Mouse (Mus musculus) G1E (cell line): ENCODE measurements around the gene Gm44965. TPM values are rescaled to one million over a fixed set of nuclear protein-coding genes. Genes with fewer than 3 reads are reported as not detected.

Experiments used
- ATAC-seq: 2 replicates; pipeline ENCODE4 v1.8.0; 2016; ENCODE audit warnings: mild to moderate bottlenecking; ENCODE audit not compliant: insufficient number of reproducible peaks, poor library complexity, low FRiP score, severe bottlenecking; ENCODE audit errors: extremely low read depth
- DNase-seq: peaks from one replicate; pipeline ENCODE4 v3.0.0; 2012; ENCODE audit warnings: low spot score
- H3K27me3 ChIP-seq: 2 replicates; pipeline ENCODE4 v1.6.1; 2012; ENCODE audit warnings: mild to moderate bottlenecking, low read length, inconsistent platforms; ENCODE audit not compliant: insufficient read depth
- H3K36me3 ChIP-seq: replicated peaks from 2 replicates; pipeline ENCODE3; 2012; ENCODE audit warnings: mild to moderate bottlenecking, inconsistent platforms
- H3K4me1 ChIP-seq: 2 replicates; pipeline ENCODE4 v1.6.1; 2012; ENCODE audit warnings: low read depth, low read length, inconsistent platforms, mixed read lengths; ENCODE audit not compliant: insufficient read depth
- H3K4me3 ChIP-seq: 2 replicates; pipeline ENCODE4 v1.5.1; 2012; ENCODE audit warnings: low read depth, mild to moderate bottlenecking, inconsistent platforms, low read length, moderate library complexity, mixed read lengths
- H3K9me3 ChIP-seq: replicated peaks from 2 replicates; pipeline ENCODE4 v1.6.1; 2012; ENCODE audit warnings: inconsistent platforms
- CTCF ChIP-seq: IDR thresholded peaks from 2 replicates; pipeline ENCODE4 v1.5.1; 2012; ENCODE audit warnings: low read depth, low read length, inconsistent platforms, mixed read lengths
- GATA1 ChIP-seq: IDR thresholded peaks from 2 replicates; pipeline ENCODE4 v1.6.1; 2012; ENCODE audit warnings: borderline replicate concordance, low read length, inconsistent platforms, mixed read lengths
- GATA2 ChIP-seq: IDR thresholded peaks from 2 replicates; pipeline ENCODE4 v1.6.1; 2012; ENCODE audit warnings: low read depth, low read length, inconsistent platforms, borderline replicate concordance
- POLR2AphosphoS5 ChIP-seq: IDR thresholded peaks from 2 replicates; pipeline ENCODE4 v1.6.1; 2012; ENCODE audit warnings: low read depth, low read length, inconsistent platforms; ENCODE audit not compliant: insufficient replicate concordance
- TAL1 ChIP-seq: conservative IDR thresholded peaks from 2 replicates; pipeline ENCODE4 v1.6.1; 2012; ENCODE audit warnings: low read depth, low read length, inconsistent platforms, mixed read lengths
- polyA plus RNA-seq: library from polyadenylated mRNA; stranded (reverse); fragments of >175 nt; gene quantifications from 2 replicates; pipeline ENCODE4 v1.2.3, GENCODE M21; 2012
- total RNA-seq, 2 experiments: library from RNA; stranded (forward) in 1 of 2; stranded (reverse) in 1 of 2; fragments of 200-1000 nt in 1 of 2; fragments of >200 nt in 1 of 2; fragmentation: Nextera tagmentation in 1 of 2; gene quantifications; 2 replicates each; pipeline ENCODE4 v1.2.3; 2014 to 2017

The Gm44965 gene
- total and polyA plus RNA-seq, 3 experiments: not detected

DNA sequence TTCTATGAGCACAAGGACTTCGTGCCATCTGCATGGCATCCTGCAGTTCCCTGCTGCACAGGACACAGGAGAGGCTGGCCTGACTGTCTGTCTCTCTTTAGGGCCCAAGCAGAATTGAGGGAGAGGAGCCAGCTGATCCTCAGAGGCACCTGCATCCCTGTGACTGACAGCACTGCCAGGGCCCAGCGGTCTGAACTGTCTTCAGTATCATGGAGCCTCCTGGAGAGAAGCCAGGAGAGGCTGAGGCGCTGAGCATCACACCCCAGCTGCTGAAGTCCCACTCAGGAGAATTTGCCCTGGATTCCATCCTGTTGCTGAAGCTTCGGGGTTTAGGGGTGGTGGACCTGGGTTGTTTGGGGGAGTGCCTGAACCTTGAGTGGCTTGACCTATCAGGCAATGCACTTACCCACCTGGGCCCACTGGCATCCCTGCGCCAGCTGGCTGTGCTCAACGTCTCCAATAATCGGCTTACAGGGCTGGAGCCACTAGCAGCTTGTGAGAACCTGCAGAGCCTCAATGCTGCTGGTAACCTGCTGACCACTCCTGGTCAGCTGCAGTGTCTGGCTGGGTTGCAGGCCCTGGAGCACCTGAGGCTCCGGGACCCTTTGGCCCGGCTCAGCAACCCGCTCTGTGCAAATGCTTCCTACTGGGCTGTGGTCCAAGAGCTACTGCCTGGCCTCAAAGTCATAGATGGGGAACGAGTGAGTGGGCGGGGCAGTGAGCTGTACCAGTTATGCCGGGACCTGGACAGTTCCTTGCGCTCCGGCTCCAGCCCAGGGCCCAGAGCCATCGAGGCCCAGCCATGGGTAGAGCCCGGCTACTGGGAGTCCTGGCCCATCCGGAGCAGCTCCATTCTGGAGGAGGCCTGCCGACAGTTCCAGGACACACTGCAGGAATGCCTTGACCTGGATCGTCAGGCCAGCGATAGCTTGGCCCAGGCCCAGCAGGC lies 25.4 kb upstream of the Gm44965 start:
- H3K4me1 ChIP-seq: no peaks in the 10 kb centered on the region
- no peak overlapping the region for H3K4me3 ChIP-seq
- TF ChIP-seq GATA2 (no peak), POLR2AphosphoS5 (no peak), CTCF (no peak), GATA1 (no peak), TAL1 (no peak)
- peaks cover 8% of the 10 kb centered on the region; the same call in 1 of the 2 replicates for H3K27me3 ChIP-seq
- ATAC-seq: no peak
- no peaks in the 10 kb centered on the region for H3K9me3 ChIP-seq
- DNase-seq: no peak
- no peaks in the 10 kb centered on the region for H3K36me3 ChIP-seq

DNA sequence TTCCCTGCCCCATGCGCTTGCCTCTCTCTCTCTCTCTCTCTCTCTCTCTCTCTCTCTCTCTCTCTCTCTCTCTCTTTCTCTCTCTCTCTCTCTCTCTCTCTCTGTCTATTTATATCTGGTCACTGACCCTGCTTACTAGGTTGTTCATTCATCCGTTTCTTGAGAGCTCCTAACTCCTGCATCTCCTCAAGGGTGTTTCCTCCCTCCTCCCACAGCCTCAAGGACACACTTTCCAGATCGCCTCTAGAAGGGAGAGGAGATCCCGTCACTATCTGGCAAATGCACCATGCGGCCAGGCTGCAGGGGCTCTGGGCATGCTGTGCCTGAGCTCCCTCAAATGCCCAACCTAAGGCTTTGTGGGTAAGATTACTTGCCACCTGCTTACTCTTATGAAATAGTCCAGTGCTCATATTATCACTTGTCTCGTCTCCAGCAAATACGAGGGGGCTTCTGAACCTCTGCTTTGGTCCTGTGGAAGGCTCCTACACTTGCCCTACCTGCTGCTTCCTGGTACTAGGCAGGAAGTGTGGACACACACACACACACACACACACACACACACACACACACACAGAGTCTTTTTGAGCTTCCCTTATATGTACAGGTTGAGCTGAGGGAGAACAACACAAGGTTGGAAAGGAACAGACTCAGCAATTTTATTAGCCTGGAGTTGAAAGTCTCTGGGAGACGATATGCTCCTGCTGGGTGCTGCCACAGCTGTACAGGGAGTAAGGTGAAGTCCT lies 24.5 kb upstream of the Gm44965 start:
- TF ChIP-seq POLR2AphosphoS5: no peak
- TF ChIP-seq CTCF: no peak
- TF ChIP-seq GATA1: no peak
- TF ChIP-seq TAL1: no peak
- ATAC-seq (no peak), DNase-seq (no peak)
- H3K4me1 ChIP-seq: no peaks in the 10 kb centered on the region
- H3K4me3 ChIP-seq: no peak overlapping the region
- H3K27me3 ChIP-seq: peaks cover 8% of the 10 kb centered on the region; the same call in 1 of the 2 replicates
- no peaks in the 10 kb centered on the region for H3K9me3 ChIP-seq
- H3K36me3 ChIP-seq: no peaks in the 10 kb centered on the region

DNA sequence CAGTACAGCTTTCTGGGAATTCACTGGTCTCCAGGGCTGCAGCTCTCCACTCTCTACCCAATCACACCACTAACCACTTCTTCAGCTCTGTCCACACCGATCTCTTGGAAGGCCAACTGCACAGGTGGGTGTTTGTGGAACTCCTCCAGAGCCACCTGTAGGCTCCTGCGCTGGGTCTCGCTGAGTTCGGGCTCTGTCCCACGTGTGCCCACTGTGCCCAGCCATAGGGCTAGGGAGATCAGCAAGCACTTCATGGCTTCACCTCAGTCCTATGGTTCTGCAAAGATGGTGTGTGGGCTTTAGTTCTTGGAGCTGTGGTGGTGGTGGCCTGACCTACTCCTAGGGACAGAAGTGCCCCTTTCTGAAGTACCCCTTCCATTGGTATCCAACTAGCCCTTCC lies 21.7 kb upstream of the Gm44965 start:
- DNase-seq: no peak

DNA sequence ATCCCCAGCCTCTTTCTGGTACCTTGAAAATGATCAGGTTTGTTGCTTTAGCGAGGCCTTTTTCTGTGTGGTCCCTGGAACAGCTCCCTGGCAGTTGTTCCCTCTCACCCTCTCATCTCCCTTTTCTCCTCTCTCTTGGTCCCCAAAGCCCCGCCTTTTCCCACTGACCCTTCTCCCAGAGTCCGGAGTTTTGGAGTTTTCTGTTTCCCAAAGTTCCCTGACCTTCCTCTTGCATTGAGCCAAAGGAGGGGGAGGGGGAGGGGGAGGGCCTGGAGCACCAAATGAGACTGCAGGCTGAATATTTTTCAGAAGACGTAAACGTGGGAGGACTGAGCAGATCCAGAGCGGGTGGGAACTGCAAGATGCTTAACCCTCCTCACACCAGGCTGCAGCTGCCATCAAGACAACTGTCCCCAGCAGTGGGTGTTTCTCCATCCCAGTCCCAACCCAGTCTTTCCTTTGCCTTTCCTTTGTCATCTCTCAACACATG lies 21.1 kb upstream of the Gm44965 start, which contains the start of gene Rarres2:
Rarres2 (minus strand) TSS at position 218 of the 490 bp plus-strand sequence.
- Histone ChIP-seq H3K27me3 (peaks cover 3% of the 10 kb centered on the region; the same call in 1 of the 2 replicates), H3K9me3 (no peaks in the 10 kb centered on the region), H3K4me1 (no peaks in the 10 kb centered on the region), H3K4me3 (no peak within 1 kb of the TSS), H3K36me3 (no peaks in the 10 kb centered on the region)
- DNase-seq (no peak), ATAC-seq (no peak)
- TF ChIP-seq GATA2: no peak
- no peak for TF ChIP-seq TAL1
- no peak for TF ChIP-seq CTCF
- no peak for TF ChIP-seq POLR2AphosphoS5
- TF ChIP-seq GATA1: no peak

More for the DNA sequence above, 21.7 kb upstream of the Gm44965 start:
- no peak for TF ChIP-seq GATA2
- ATAC-seq: no peak
- Histone ChIP-seq H3K27me3 (peaks cover 3% of the 10 kb centered on the region; the same call in 1 of the 2 replicates), H3K36me3 (no peaks in the 10 kb centered on the region), H3K4me3 (no peak overlapping the region), H3K4me1 (no peaks in the 10 kb centered on the region), H3K9me3 (no peaks in the 10 kb centered on the region)

DNA sequence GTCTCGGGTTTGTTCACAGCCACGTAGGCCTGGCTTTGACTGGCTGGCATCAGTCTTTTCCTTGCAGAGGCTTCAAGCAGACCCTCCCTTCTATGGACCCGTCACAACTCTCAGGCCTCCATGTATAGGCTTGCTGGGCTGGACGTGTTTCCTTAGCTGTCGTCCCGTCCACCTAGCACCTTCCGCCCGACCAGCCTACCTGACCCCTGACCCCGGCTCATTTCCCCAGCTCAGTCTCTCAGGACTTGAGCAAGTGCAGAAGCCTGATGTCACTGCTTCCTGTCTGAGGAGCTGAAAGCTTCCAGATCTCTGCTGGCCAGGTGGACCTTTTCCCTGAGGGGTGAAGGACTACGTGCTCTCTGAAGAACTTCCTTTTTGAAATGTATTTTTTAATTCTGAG lies 20.5 kb upstream of the Gm44965 start:
- Histone ChIP-seq H3K36me3 (no peaks in the 10 kb centered on the region), H3K9me3 (no peaks in the 10 kb centered on the region), H3K4me3 (no peak overlapping the region), H3K27me3 (peaks cover 3% of the 10 kb centered on the region; the same call in 1 of the 2 replicates), H3K4me1 (no peaks in the 10 kb centered on the region)
- DNase-seq: no peak
- ATAC-seq: no peak
- no peak for TF ChIP-seq TAL1
- TF ChIP-seq POLR2AphosphoS5: no peak
- no peak for TF ChIP-seq CTCF
- no peak for TF ChIP-seq GATA2
- no peak for TF ChIP-seq GATA1

DNA sequence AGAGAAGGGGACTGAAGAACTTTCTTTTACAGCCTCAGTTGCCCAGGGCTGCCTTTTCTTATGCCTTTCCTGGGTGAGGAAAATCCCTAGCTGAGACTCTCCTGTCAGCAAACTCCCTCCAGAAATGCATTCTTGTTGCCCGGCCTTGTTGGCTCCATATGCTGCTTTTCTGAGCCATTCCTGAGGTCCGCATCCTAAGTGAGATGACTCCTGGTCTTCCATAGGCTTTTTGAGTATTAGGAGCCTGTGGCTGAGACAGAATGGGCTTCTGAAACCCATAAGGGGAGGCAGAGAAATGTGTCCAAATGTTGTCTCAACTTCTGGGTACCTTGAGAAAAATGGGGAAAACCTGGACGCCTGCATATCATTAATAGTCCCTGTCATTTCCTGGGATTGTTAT lies 19.8 kb upstream of the Gm44965 start:
- DNase-seq (no peak), ATAC-seq (no peak)
- no peak overlapping the region for H3K4me3 ChIP-seq
- no peaks in the 10 kb centered on the region for H3K36me3 ChIP-seq
- peaks cover 3% of the 10 kb centered on the region; the same call in 1 of the 2 replicates for H3K27me3 ChIP-seq
- H3K9me3 ChIP-seq: no peaks in the 10 kb centered on the region
- TF ChIP-seq GATA2: no peak
- TF ChIP-seq CTCF: no peak
- TF ChIP-seq POLR2AphosphoS5: no peak
- TF ChIP-seq GATA1: no peak
- TF ChIP-seq TAL1: no peak
- H3K4me1 ChIP-seq: no peaks in the 10 kb centered on the region
